Mouse (Mus musculus): ENCODE results near the gene Slc9a1.

DNA sequence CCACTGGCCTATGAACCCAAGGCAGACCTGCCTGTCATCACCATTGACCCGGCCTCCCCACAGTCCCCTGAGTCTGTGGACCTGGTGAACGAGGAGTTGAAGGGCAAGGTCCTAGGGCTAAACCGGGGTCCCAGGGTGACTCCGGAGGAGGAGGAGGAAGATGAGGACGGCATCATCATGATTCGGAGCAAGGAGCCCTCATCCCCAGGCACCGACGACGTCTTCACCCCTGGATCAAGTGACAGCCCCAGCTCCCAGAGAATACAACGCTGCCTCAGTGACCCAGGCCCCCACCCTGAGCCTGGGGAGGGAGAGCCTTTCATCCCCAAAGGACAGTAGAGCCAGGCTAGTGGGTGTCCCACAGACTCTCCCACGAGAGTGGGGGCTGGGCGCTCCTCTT lies 52.5 kb downstream of the Slc9a1 start:
- no peak for TF ChIP-seq POLR2A (IDR thresholded peaks at IDR 0.05; ENCODE audit: low read depth, low read length)
- no peak for TF ChIP-seq CTCF (IDR thresholded peaks at IDR 0.05; ENCODE audit: extremely low read depth, insufficient read depth, insufficient read length, insufficient replicate concordance)

Data from spleen, adult 2 months (tissue).